Mouse (Mus musculus): ENCODE measurements at regions not wholly inside any gene's neighbourhood (a gene's known extent, or its start where the extent isn't known, plus 50 kb on each side); places are given as distances from the start of the nearest gene placed in this dataset.

DNA sequence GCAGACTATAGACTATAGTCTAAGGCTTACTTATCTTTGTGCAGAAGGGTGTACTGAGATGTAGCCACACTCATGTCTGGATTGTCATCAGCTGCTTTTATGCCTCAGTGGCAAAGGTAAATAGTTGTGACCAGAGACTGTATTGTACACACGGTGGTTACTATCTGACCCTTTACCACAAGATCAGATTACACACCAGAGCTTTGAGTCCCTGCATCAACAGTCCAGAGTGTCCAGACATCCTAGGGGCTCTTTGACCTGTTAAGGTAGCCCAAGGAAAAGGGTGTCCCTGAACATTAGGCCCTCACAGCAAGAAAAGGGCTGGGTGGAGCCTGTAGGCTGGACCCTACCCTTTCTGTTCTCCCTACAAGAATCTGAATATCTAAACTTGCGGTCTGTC is 436.4 kb downstream of the Fut8 start:
- 0 out of 2 replicates have a peak, but pooled peaks cover 7% of the 10 kb centered on the region for H3K27me3 ChIP-seq
- no peaks in the 10 kb centered on the region for H3K9me3 ChIP-seq
- H3K4me3 ChIP-seq, result no peak overlapping the region
- ATAC-seq (ENCODE audit: borderline replicate concordance, extremely low read depth, low FRiP score, low TSS enrichment), result no peak
- 52% methylated on average over 2 of the region's 2 CpGs for WGBS
- no peaks in the 10 kb centered on the region for H3K36me3 ChIP-seq
- no peak overlapping the region for H3K9ac ChIP-seq
- H3K4me1 ChIP-seq, result no peaks in the 10 kb centered on the region
- H3K4me2 ChIP-seq, result no peak overlapping the region
- no peak overlapping the region for H3K27ac ChIP-seq

DNA sequence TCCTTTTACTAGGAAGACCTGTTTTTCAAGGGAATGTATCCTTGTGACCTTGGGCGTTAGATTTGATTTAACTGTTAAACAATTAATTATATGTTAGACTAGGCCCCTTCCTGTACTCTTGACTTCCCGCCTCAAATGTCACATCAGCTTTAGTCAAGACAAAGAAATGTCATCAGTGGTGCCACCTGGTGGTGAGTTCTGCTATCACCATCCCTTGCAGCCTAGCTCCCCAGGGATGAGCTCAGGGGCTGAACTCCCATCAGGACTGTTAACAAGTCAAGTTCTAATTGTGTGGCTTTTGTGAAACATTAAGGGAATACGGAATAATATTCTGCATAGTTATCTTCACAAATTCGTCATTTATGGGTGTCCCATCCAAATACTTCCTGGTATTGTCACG is 436.8 kb downstream of the Fut8 start:
- Histone ChIP-seq H3K4me3 (no peak overlapping the region), H3K9ac (no peak overlapping the region), H3K27me3 (0 out of 2 replicates have a peak, but pooled peaks cover 7% of the 10 kb centered on the region), H3K36me3 (no peaks in the 10 kb centered on the region), H3K9me3 (no peaks in the 10 kb centered on the region), H3K4me2 (no peak overlapping the region), H3K27ac (no peak overlapping the region), H3K4me1 (no peaks in the 10 kb centered on the region)
- WGBS, result 72% methylated on average over 5 of the region's 5 CpGs
- no peak for ATAC-seq (ENCODE audit: borderline replicate concordance, extremely low read depth, low FRiP score, low TSS enrichment)

DNA sequence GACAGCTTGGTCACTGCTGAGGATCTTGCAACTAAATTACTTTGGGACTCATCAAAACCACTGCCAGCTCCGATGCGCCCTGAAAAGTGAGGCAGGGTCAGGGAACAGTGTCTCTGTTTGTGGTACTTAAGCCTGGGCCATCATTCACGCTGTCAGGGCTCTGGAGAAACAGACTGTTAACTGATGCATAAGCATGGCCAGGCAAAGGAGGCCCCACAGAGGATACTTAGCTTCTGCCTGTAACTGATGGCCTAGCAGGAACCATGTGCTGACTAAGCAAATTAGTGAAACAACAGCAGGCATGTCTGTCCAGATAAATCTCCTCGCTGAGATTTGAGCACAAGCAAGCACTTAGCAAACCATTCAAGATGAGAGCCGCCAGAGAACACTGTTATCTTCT is 440.1 kb downstream of the Fut8 start:
- Histone ChIP-seq H3K4me2 (no peak overlapping the region), H3K9ac (no peak overlapping the region), H3K4me1 (no peaks in the 10 kb centered on the region), H3K9me3 (no peaks in the 10 kb centered on the region), H3K36me3 (no peaks in the 10 kb centered on the region), H3K27me3 (0 out of 2 replicates have a peak, but pooled peaks cover 2% of the 10 kb centered on the region), H3K27ac (no peak overlapping the region), H3K4me3 (no peak overlapping the region)
- WGBS, result 22% methylated on average over 5 of the region's 5 CpGs
- ATAC-seq (ENCODE audit: borderline replicate concordance, extremely low read depth, low FRiP score, low TSS enrichment), result no peak

DNA sequence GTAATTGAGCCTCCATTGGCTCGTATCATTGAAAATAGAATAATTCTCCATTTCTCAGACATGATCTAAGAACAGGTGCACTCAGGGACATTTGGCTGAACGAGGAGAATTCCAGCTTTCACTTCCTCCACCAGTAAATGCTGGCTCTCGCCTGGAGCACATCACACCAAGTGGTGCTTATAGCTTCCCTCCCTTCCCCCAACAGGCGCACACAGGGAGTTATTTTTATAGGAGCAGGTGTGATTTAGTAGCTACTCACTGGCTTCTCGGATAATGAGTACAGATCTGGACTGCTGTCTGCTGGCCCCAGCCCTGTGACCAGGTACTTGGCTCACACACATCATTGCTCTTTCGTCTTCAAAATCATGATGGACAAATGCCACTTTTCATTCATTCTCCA is 456.2 kb downstream of the Fut8 start:
- Histone ChIP-seq H3K4me1 (no peaks in the 10 kb centered on the region), H3K4me3 (no peak overlapping the region), H3K4me2 (no peak overlapping the region), H3K9ac (no peak overlapping the region), H3K9me3 (no peaks in the 10 kb centered on the region), H3K36me3 (no peaks in the 10 kb centered on the region), H3K27me3 (no peaks in the 10 kb centered on the region), H3K27ac (no peak overlapping the region)
- WGBS, result 58% methylated on average over 6 of the region's 6 CpGs
- no peak for ATAC-seq (ENCODE audit: borderline replicate concordance, extremely low read depth, low FRiP score, low TSS enrichment)

DNA sequence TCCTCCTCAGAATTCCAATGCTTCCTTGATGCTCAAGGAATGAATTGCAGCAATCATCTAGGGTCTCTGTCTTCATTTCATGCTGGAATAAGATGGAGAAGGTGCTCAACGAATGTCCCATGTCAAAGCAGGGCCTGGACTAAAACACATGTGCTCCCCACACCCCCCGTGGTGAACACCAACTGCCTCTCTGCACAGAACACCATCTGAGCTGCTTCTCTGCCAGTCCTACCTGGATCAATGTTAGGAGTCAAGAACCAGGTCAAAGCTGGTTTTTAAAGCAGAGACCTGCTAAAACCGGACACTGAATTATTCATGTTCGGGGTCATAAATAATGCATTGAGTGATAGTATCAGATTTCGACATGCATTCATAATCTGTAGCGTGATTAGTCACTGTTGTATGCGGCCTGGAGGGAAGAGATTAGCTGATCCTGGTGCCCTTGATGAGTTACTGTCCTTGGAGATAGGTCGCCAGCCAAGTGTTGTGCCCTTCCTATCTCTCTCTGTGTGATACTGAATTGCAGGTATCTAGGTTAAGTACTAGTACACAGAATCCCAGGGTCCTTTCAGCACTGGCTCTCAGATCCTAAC is 458.2 kb downstream of the Fut8 start:
- Histone ChIP-seq H3K9ac (no peak overlapping the region), H3K9me3 (no peaks in the 10 kb centered on the region), H3K36me3 (no peaks in the 10 kb centered on the region), H3K4me3 (no peak overlapping the region), H3K4me2 (no peak overlapping the region), H3K4me1 (no peaks in the 10 kb centered on the region), H3K27me3 (no peaks in the 10 kb centered on the region), H3K27ac (no peak overlapping the region)
- ATAC-seq (ENCODE audit: borderline replicate concordance, extremely low read depth, low FRiP score, low TSS enrichment), result no peak
- 76% methylated on average over 8 of the region's 8 CpGs for WGBS

DNA sequence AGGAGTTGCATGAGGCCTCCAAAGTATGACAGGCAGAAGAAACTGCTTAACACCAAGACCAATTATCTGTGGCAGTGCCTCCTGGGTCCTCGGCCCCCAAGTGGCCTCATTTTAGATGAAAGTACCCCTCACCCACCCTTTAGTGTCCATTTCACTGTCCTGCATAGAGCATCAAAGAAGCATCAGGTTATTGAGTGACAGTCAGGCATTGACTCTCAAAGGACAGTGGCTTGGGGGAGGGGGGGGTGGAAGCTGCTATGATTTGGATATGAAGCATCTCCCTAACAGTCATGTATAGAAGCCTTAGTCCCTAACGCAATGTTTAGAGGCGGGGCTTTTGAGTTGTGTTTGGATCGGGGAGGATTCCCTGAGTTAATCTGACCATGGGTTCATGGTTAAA is 458.7 kb downstream of the Fut8 start:
- 78% methylated on average over 4 of the region's 4 CpGs for WGBS
- H3K4me1 ChIP-seq, result no peaks in the 10 kb centered on the region
- no peak overlapping the region for H3K27ac ChIP-seq
- no peak overlapping the region for H3K4me3 ChIP-seq
- no peaks in the 10 kb centered on the region for H3K9me3 ChIP-seq
- no peak for ATAC-seq (ENCODE audit: borderline replicate concordance, extremely low read depth, low FRiP score, low TSS enrichment)
- no peaks in the 10 kb centered on the region for H3K36me3 ChIP-seq
- no peak overlapping the region for H3K4me2 ChIP-seq
- H3K9ac ChIP-seq, result no peak overlapping the region
- H3K27me3 ChIP-seq, result no peaks in the 10 kb centered on the region

DNA sequence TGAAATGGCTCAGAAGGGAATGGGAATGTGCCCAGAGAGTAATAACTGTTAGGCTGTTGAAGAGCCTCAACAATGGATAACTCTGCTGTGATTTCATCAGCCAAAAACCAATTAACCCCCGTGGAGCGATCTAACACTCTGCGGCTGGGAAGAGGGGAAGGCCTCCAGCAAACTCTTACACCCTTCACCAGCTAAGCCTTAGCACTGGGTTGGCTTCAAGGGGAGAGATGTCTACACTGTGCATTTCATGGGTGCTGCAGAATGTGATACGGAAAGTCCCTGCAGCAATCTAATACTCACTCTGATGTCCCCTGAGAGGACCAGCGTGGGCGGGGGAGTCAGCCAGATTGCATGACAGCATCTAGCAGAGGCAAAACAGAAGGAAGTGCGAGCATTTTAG is 460.2 kb downstream of the Fut8 start:
- no peak overlapping the region for H3K4me2 ChIP-seq
- WGBS, result 58% methylated on average over 7 of the region's 7 CpGs
- no peak overlapping the region for H3K4me3 ChIP-seq

DNA sequence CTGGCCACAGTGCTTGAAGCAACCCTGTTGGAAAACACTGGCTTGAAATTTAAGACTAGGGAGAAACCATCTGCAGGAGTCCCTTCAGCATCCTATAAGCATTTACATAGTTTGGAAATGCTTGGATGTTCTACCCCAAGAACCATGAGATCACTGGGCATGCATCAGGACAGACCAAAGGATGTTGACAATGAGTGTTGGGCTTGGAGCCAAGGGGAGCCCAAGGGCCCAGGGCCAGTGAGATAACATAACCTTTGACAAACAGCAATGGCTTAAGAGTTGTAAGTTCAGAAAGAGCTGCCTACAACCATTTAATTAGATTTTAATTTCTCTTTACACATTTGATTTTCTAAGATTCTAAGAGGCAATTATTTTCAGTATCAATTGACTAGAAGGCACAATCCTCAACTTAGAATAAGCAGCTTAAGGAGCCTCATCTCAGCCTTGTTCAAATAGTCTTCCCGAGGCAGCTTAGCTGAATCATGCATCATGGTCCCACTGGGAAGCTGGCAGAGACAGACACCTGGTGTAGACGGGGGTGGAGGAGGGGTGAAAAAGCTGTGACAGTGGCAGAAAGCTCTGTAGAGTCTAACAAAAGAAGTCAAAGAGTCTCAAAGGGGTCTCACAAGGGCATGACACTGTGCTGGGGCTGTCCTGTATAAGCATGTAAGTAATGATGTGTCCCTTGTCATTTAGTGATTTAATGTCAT is 462.1 kb downstream of the Fut8 start:
- Histone ChIP-seq H3K27ac (no peak overlapping the region), H3K4me1 (no peaks in the 10 kb centered on the region), H3K4me3 (no peak overlapping the region), H3K9me3 (no peaks in the 10 kb centered on the region), H3K36me3 (no peaks in the 10 kb centered on the region), H3K9ac (no peak overlapping the region), H3K4me2 (no peak overlapping the region), H3K27me3 (no peaks in the 10 kb centered on the region)
- 30% methylated on average over 2 of the region's 2 CpGs for WGBS
- ATAC-seq (ENCODE audit: borderline replicate concordance, extremely low read depth, low FRiP score, low TSS enrichment), result no peak

More for the DNA sequence above, 460.2 kb downstream of the Fut8 start:
- H3K4me1 ChIP-seq, result no peaks in the 10 kb centered on the region
- ATAC-seq (ENCODE audit: borderline replicate concordance, extremely low read depth, low FRiP score, low TSS enrichment), result no peak
- H3K27ac ChIP-seq, result no peak overlapping the region
- no peaks in the 10 kb centered on the region for H3K36me3 ChIP-seq
- H3K9ac ChIP-seq, result no peak overlapping the region
- H3K9me3 ChIP-seq, result no peaks in the 10 kb centered on the region
- H3K27me3 ChIP-seq, result no peaks in the 10 kb centered on the region

DNA sequence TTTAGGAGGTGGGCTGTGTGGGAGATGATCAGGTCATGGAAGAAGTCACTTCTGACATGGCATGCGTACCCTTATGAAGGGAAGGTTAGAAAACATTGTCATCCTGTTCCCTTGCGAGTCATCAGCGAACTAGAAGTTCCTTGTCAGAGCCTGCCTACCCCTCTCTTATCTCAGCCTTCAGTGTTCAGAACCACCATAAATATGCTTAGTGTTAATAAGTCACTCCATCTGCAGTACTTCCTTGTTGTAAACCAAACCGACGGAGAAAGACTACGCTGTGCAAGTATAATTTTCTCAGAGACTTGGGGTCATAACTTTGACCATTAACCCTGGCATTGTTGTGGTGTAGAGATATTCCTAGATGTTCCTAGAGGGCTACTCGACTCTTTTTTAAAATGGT is 477.6 kb downstream of the Fut8 start:
- Histone ChIP-seq H3K27ac (no peak overlapping the region), H3K9me3 (no peaks in the 10 kb centered on the region), H3K27me3 (no peaks in the 10 kb centered on the region), H3K9ac (no peak overlapping the region), H3K4me3 (no peak overlapping the region), H3K36me3 (no peaks in the 10 kb centered on the region), H3K4me2 (no peak overlapping the region), H3K4me1 (no peaks in the 10 kb centered on the region)
- WGBS, result 56% methylated on average over 7 of the region's 7 CpGs
- no peak for ATAC-seq (ENCODE audit: borderline replicate concordance, extremely low read depth, low FRiP score, low TSS enrichment)

DNA sequence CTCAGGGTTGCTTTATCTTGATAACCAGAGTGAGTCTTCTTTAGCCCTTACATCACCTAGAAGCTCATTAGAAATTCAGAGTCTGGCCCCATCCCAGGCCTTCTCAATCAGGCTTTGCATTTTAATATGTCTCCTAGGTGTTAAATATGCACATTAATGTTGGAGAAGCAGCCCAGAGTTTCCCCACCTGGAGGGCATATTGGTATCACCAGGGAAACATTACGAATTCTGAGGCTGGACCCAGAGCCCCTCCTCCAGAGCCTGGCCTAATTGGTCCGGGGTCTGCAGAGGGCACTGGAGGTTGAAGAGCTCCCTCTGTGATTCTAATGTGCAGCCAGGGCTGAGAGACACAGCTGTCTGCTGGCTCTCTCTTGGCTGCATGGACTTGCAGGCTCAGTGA is 478.1 kb downstream of the Fut8 start:
- no peaks in the 10 kb centered on the region for H3K27me3 ChIP-seq
- H3K4me1 ChIP-seq, result no peaks in the 10 kb centered on the region
- no peaks in the 10 kb centered on the region for H3K9me3 ChIP-seq
- H3K27ac ChIP-seq, result no peak overlapping the region
- no peaks in the 10 kb centered on the region for H3K36me3 ChIP-seq
- H3K9ac ChIP-seq, result no peak overlapping the region
- ATAC-seq (ENCODE audit: borderline replicate concordance, extremely low read depth, low FRiP score, low TSS enrichment), result no peak
- H3K4me3 ChIP-seq, result no peak overlapping the region
- no peak overlapping the region for H3K4me2 ChIP-seq
- WGBS, result 32% methylated on average over 2 of the region's 2 CpGs

DNA sequence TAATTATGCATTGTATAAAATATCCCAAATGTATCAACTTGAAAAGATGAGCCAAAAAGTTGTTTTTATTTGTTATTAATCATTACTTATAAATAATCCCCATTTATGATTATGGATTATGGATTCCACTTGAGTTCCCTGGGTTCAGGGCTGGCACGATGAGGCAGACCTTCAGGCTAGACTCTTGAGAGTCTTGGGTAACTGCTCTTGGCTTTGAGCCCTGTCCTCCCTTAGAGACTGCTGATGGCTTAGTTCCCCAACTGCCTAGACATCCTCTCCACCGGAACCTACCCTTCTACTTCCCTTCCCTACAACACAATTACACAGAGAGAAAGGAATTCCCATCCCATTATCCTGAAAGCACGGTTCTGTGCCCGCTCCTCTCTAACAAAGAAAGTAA is 466.3 kb upstream of the Gm6657 start:
- H3K9ac ChIP-seq, result no peak overlapping the region
- H3K27ac ChIP-seq, result no peak overlapping the region
- ATAC-seq (ENCODE audit: borderline replicate concordance, extremely low read depth, low FRiP score, low TSS enrichment), result no peak
- no peak overlapping the region for H3K4me2 ChIP-seq
- 46% methylated on average over 4 of the region's 4 CpGs for WGBS
- no peaks in the 10 kb centered on the region for H3K27me3 ChIP-seq
- no peaks in the 10 kb centered on the region for H3K9me3 ChIP-seq
- H3K36me3 ChIP-seq, result no peaks in the 10 kb centered on the region
- no peak overlapping the region for H3K4me3 ChIP-seq
- no peaks in the 10 kb centered on the region for H3K4me1 ChIP-seq

DNA sequence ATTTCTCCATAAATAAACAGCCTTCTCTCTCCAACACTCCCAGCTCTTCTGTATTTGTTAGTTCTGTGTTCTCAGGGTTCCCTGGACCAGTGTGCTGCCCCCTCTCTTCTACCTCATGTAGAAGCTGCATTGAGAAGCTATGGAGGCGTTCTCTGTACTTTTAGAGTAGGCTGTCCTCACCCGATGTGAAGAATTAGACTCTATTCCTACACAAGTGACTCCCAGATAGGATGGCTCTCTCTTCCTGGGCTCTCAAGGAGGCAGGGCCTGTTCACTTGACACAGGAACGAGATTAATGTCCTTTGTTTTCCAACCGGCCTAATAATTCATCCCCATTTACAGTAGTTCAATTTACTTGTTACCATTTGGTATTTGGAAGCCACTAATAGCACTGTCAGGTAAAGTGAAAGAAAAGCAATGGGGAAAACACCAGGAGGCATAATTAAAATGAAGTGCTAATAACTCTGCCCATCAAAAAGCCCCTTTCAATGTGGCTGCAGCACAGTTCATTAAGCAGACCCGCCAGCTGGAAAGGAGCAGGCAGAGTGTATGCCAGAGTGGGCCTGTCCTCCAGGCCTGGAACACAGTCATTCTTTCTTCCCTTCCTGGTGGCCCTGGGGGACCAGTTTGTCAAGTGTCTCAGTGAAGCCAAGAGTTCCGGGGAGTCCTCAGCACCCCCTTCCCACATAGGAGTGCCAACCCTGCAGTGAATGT is 454.8 kb upstream of the Gm6657 start:
- 62% methylated on average over 6 of the region's 6 CpGs for WGBS
- no peak for ATAC-seq (ENCODE audit: borderline replicate concordance, extremely low read depth, low FRiP score, low TSS enrichment)

More for the DNA sequence above, 454.8 kb upstream of the Gm6657 start:
- H3K36me3 ChIP-seq, result no peaks in the 10 kb centered on the region
- H3K27ac ChIP-seq, result no peak overlapping the region
- H3K27me3 ChIP-seq, result no peaks in the 10 kb centered on the region
- no peak overlapping the region for H3K4me2 ChIP-seq
- H3K4me3 ChIP-seq, result no peak overlapping the region
- no peak overlapping the region for H3K9ac ChIP-seq
- no peaks in the 10 kb centered on the region for H3K9me3 ChIP-seq
- H3K4me1 ChIP-seq, result no peaks in the 10 kb centered on the region
